Mouse (Mus musculus) heart, embryonic 12.5 days (tissue): ENCODE results near the gene Prkaca. TPM values are rescaled to one million over a fixed set of nuclear protein-coding genes. Genes with fewer than 3 reads are reported as not detected.

ENCODE experiments used
- ATAC-seq: fragments of 200-750 bp; cut with Nextera tagmentation; 2 replicates; pipeline ENCODE4 v1.8.0; 2017; ENCODE audit warnings: moderate TSS enrichment, moderate library complexity; ENCODE audit not compliant: insufficient number of reproducible peaks, low FRiP score
- H3K27ac ChIP-seq: fragments of 300-500 bp; sonication (generic); 2 replicates; pipeline ENCODE4 v1.5.1; 2016; ENCODE audit warnings: mild to moderate bottlenecking, moderate library complexity; ENCODE audit not compliant: poor library complexity, severe bottlenecking
- H3K27me3 ChIP-seq: fragments of 300-500 bp; sonication (generic); replicated peaks from 2 replicates; pipeline ENCODE4 v1.6.1; 2016; ENCODE audit warnings: mild to moderate bottlenecking, moderate library complexity
- H3K36me3 ChIP-seq: fragments of 300-500 bp; sonication (generic); 2 replicates; pipeline ENCODE4 v1.6.1; 2016; ENCODE audit warnings: mild to moderate bottlenecking, moderate library complexity
- H3K4me1 ChIP-seq: fragments of 300-500 bp; sonication (generic); replicated peaks from 2 replicates; pipeline ENCODE4 v1.6.1; 2016; ENCODE audit warnings: mild to moderate bottlenecking
- H3K4me2 ChIP-seq: fragments of 300-500 bp; sonication (generic); 2 replicates; pipeline ENCODE4 v1.6.1; 2016; ENCODE audit warnings: mild to moderate bottlenecking, moderate library complexity
- H3K4me3 ChIP-seq: fragments of 300-500 bp; sonication (generic); 2 replicates; pipeline ENCODE4 v1.5.1; 2016; ENCODE audit warnings: mild to moderate bottlenecking
- H3K9ac ChIP-seq: fragments of 300-500 bp; sonication (generic); 2 replicates; pipeline ENCODE4 v1.6.1; 2016; ENCODE audit warnings: mild to moderate bottlenecking, moderate library complexity
- H3K9me3 ChIP-seq: fragments of 300-500 bp; sonication (generic); replicated peaks from 2 replicates; pipeline ENCODE4 v1.6.1; 2016; ENCODE audit warnings: mild to moderate bottlenecking, moderate library complexity
- WGBS: fragments of 180-500 bp; shearing (Covaris S2); methylation state at CpG from one replicate; pipeline ENCODE4 v1.1.7; 2016; 5-methylcytosine and 5-hydroxymethylcytosine counted together
- microRNA counts: library from miRNA; unstranded; fragments of <30 nt; microRNA quantifications from one replicate; lab custom pipeline; 2017
- microRNA-seq: library from miRNA; unstranded; fragments of <30 nt; microRNA quantifications from one replicate; pipeline ENCODE4, GENCODE M21; 2017
- polyA plus RNA-seq: library from polyadenylated mRNA; unstranded; fragments of >200 nt; fragmentation: Nextera tagmentation; extraction: Ambion mirVana; gene quantifications from 2 replicates; pipeline ENCODE4 v1.2.1, GENCODE M21; 2016

Prkaca gene
- polyA plus RNA-seq, 1 experiment from 2014 or later = 216 TPM

- no peak overlapping the region for H3K4me2 ChIP-seq
- H3K9me3 ChIP-seq = no peaks in the 10 kb centered on the region
- H3K9ac ChIP-seq = no peak overlapping the region
- no peak for ATAC-seq
- WGBS = 6% methylated on average over 5 of the region's 5 CpGs
- no peak overlapping the region for H3K27ac ChIP-seq
- no peak overlapping the region for H3K4me3 ChIP-seq
- peaks cover 40% of the 10 kb centered on the region for H3K27me3 ChIP-seq
- no peaks in the 10 kb centered on the region for H3K36me3 ChIP-seq
- peaks cover 14% of the 10 kb centered on the region for H3K4me1 ChIP-seq
Observed at GRCm38 (mm10) chr8:84039050-84039449, 66.3 kb downstream of the Prkaca start.

GRCm38 (mm10) chr8:84042066-84042947, 69.5 kb downstream of the Prkaca start, which contains the start of gene Il27ra:
Il27ra (minus strand) TSS chr8:84042589.
- Histone ChIP-seq H3K27me3 (peaks cover 51% of the 10 kb centered on the region), H3K9ac (peak within 1 kb of the TSS; percentile 70), H3K4me3 (peak within 1 kb of the TSS; percentile 54), H3K4me2 (peak within 1 kb of the TSS; percentile 83), H3K27ac (no peak within 1 kb of the TSS), H3K36me3 (no peaks in the 10 kb centered on the region), H3K4me1 (peaks cover 22% of the 10 kb centered on the region), H3K9me3 (0 out of 2 replicates have a peak, but pooled peaks cover 3% of the 10 kb centered on the region)
- 3% methylated on average over 40 of the region's 40 CpGs for WGBS
- ATAC-seq = peak; percentile 74

- Histone ChIP-seq H3K9me3 (0 out of 2 replicates have a peak, but pooled peaks cover 3% of the 10 kb centered on the region), H3K9ac (peak overlapping the region; percentile 70), H3K27ac (no peak overlapping the region), H3K4me1 (peaks cover 22% of the 10 kb centered on the region), H3K4me3 (peak overlapping the region; percentile 54), H3K36me3 (no peaks in the 10 kb centered on the region), H3K27me3 (peaks cover 51% of the 10 kb centered on the region), H3K4me2 (peak overlapping the region; percentile 83)
- no peak for ATAC-seq
- WGBS = 36% methylated on average over 12 of the region's 12 CpGs
Observed at GRCm38 (mm10) chr8:84042948-84043342, 70.2 kb downstream of the Prkaca start.

GRCm38 (mm10) chr8:84044103-84044502, 71.3 kb downstream of the Prkaca start:
- H3K4me2 ChIP-seq = peak overlapping the region; percentile 51; the same call in 1 of the 2 replicates
- peaks cover 22% of the 10 kb centered on the region for H3K4me1 ChIP-seq
- H3K9me3 ChIP-seq = 0 out of 2 replicates have a peak, but pooled peaks cover 3% of the 10 kb centered on the region
- 7% methylated on average over 7 of the region's 7 CpGs for WGBS
- H3K27ac ChIP-seq = no peak overlapping the region
- H3K4me3 ChIP-seq = 0 out of 2 replicates have a peak overlapping the region, but pooled peaks have one; percentile 8
- no peak overlapping the region; the same call in 1 of the 2 replicates for H3K9ac ChIP-seq
- ATAC-seq = no peak
- H3K36me3 ChIP-seq = no peaks in the 10 kb centered on the region
- peaks cover 48% of the 10 kb centered on the region for H3K27me3 ChIP-seq

GRCm38 (mm10) chr8:84044900-84045299, 72.1 kb downstream of the Prkaca start, which contains the start of gene Rln3:
Rln3 (minus strand) TSS chr8:84045000.
- Histone ChIP-seq H3K9me3 (0 out of 2 replicates have a peak, but pooled peaks cover 3% of the 10 kb centered on the region), H3K36me3 (no peaks in the 10 kb centered on the region), H3K4me3 (peak within 1 kb of the TSS; percentile 8; the same call in 1 of the 2 replicates), H3K9ac (no peak within 1 kb of the TSS; the same call in 1 of the 2 replicates), H3K4me1 (peaks cover 22% of the 10 kb centered on the region), H3K4me2 (peak within 1 kb of the TSS; percentile 51), H3K27me3 (peaks cover 48% of the 10 kb centered on the region), H3K27ac (no peak within 1 kb of the TSS)
- WGBS = 3% methylated on average over 9 of the region's 9 CpGs
- no peak for ATAC-seq

MicroRNA genes within 50 kb of the gene (microRNA counts, 519-probe panel; counts per million panel counts)
- not detected for microRNA mmu-miR-1199 (lab: Ali Mortazavi, UCI)

Small RNA genes within 50 kb of the gene (microRNA-seq; reads per million reads assigned to microRNA genes)
- not detected for gene Gm44330
- gene Gm44450 = not detected
- gene Mir1199 = 1.2 reads per million
- gene Mir8111 = 3.1 reads per million, percentile 8 among the genes with 10 or more reads in this experiment

Other genes starting within 250 kb of the Prkaca start
- gene Adgre5, start 231.7 kb upstream of the Prkaca start, polyA plus RNA-seq = 26.2 and 29.2 TPM in 2 replicates
- 11.2 and 11.4 TPM in 2 replicates for gene Adgrl1, start 72.9 kb upstream of the Prkaca start, polyA plus RNA-seq
- 0.34 and 0.40 TPM in 2 replicates for gene Gm10644, start 17.8 kb upstream of the Prkaca start, polyA plus RNA-seq
- 55.0 and 58.3 TPM in 2 replicates for gene Asf1b, start 17.5 kb upstream of the Prkaca start, polyA plus RNA-seq
- gene Samd1, start 24.7 kb downstream of the Prkaca start, polyA plus RNA-seq = 4.5 and 5.8 TPM in 2 replicates
- 0.22 and 0.54 TPM in 2 replicates for gene 1700067K01Rik, start 28.5 kb downstream of the Prkaca start, polyA plus RNA-seq
- 0.30 TPM in 1 of 2 replicates, not detected in the other for gene 2210011C24Rik, start 39.2 kb downstream of the Prkaca start, polyA plus RNA-seq
- 1.7 and 2.1 TPM in 2 replicates for gene Palm3, start 48.5 kb downstream of the Prkaca start, polyA plus RNA-seq
- gene Il27ra, start 69.6 kb downstream of the Prkaca start, polyA plus RNA-seq = 4.4 and 5.3 TPM in 2 replicates
- not detected in 2 replicates for gene Rln3, start 72.0 kb downstream of the Prkaca start, polyA plus RNA-seq
- gene Gm10643, start 92.1 kb downstream of the Prkaca start, polyA plus RNA-seq = 1.2 TPM in 2 replicates
- gene Rfx1, start 93.8 kb downstream of the Prkaca start, polyA plus RNA-seq = 6.9 and 7.5 TPM in 2 replicates
- 10.5 and 11.4 TPM in 2 replicates for gene Dcaf15, start 131.8 kb downstream of the Prkaca start, polyA plus RNA-seq
- gene Podnl1, start 153.0 kb downstream of the Prkaca start, polyA plus RNA-seq = 0.14 TPM in 1 of 2 replicates, not detected in the other
- 17.7 and 18.1 TPM in 2 replicates for gene Cc2d1a, start 174.9 kb downstream of the Prkaca start, polyA plus RNA-seq
- gene 4930432K21Rik, start 175.0 kb downstream of the Prkaca start, polyA plus RNA-seq = 1.00 and 1.1 TPM in 2 replicates
- gene Nanos3, start 212.2 kb downstream of the Prkaca start, polyA plus RNA-seq = 1.7 and 3.0 TPM in 2 replicates